In the genomic region with DNA sequence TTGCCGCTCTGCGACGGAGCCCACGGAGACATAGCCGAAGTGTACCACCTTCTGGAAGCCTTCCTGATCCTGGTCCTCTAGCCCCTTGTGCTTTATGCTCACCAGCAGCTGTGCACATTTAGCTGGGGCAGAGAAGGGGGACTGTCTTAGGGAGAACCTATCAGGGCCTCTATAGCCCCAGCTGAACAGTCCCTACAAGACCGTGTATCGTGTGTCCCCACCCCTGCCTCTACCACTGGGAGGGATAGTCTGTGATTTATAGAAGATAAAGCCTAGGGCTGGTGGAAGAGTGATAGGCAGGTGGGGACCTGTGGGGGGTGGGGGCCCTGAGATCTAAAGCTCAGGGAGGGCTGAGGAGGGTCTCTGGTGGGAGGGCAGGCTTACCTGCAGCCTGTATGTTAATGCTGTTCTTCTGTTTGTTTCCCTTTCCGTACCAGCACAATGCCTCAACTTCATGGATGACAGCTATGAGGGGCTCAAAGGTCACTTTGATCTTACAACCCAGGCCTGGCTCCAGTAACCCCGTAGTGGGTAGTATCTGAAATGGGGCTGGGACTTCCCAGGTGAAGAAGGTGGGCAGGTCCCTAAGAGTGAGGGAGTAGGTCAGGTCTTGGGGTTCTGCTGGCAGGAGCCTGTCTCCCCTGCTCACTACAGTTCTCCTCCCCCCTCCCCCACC, we compare ENCODE assay signal across 29 mouse cellular contexts. TPM values are rescaled to one million over a fixed set of nuclear protein-coding genes. Genes with fewer than 3 reads are reported as not detected.
DNase-seq lines count a peak whose midpoint lies in the region; ATAC-seq lines count a peak whose summit lies in the region.
"Had no signal": no experiment of that assay in that cellular context is flagged by ENCODE, and none has a peak within 500 bp of the region (broad histone marks: within the 10 kb centered on the region; RNA-seq: fewer than 3 reads in every experiment).

No protein-coding gene starts in this region.

- H3K4me3 ChIP-seq in midbrain, embryonic 13.5 days (replicated peaks): no peak overlapping the region
- H3K4me3 ChIP-seq in midbrain, embryonic 10.5 days: no peak overlapping the region
- H3K4me3 ChIP-seq in intestine, embryonic 16.5 days (ENCODE audit: low read length): no peak overlapping the region
- H3K4me3 ChIP-seq: embryonic facial prominence, embryonic 12.5 days; embryonic facial prominence, embryonic 15.5 days; heart, embryonic 12.5 days; heart, embryonic 15.5 days; hindbrain, embryonic 10.5 days; hindbrain, embryonic 13.5 days had no signal

- 80% methylated on average over 9 of the region's 9 CpGs for WGBS in midbrain, embryonic 13.5 days
- 85% methylated on average over 9 of the region's 9 CpGs for WGBS in midbrain, embryonic 10.5 days
- WGBS in intestine, embryonic 16.5 days: 72% methylated on average over 9 of the region's 9 CpGs

- peaks cover 52% of the 10 kb centered on the region for H3K27me3 ChIP-seq in midbrain, embryonic 13.5 days
- peaks cover 41% of the 10 kb centered on the region for H3K27me3 ChIP-seq in midbrain, embryonic 10.5 days (ENCODE audit: low read depth, poor library complexity, severe bottlenecking)
- peaks cover 2% of the 10 kb centered on the region; the same call in 1 of the 2 replicates for H3K27me3 ChIP-seq in intestine, embryonic 16.5 days (replicated peaks; ENCODE audit: control insufficient read depth, insufficient read depth, low read length)

- H3K4me2 ChIP-seq in midbrain, embryonic 13.5 days (replicated peaks): no peak overlapping the region
- H3K4me2 ChIP-seq in intestine, embryonic 16.5 days (ENCODE audit: low read depth, low read length): no peak overlapping the region
- H3K4me2 ChIP-seq: embryonic facial prominence, embryonic 12.5 days; embryonic facial prominence, embryonic 15.5 days; heart, embryonic 12.5 days; heart, embryonic 15.5 days; hindbrain, embryonic 13.5 days had no signal

- H3K36me3 ChIP-seq in midbrain, embryonic 13.5 days: no peaks in the 10 kb centered on the region
- H3K36me3 ChIP-seq in midbrain, embryonic 10.5 days: no peaks in the 10 kb centered on the region
- no peaks in the 10 kb centered on the region for H3K36me3 ChIP-seq in intestine, embryonic 16.5 days (ENCODE audit: control insufficient read depth, insufficient read depth, low read length)
- H3K36me3 ChIP-seq: embryonic facial prominence, embryonic 12.5 days; embryonic facial prominence, embryonic 15.5 days; G1E; heart, embryonic 12.5 days; heart, embryonic 15.5 days; hindbrain, embryonic 10.5 days; hindbrain, embryonic 13.5 days had no signal

- peak; percentile 13 to 14 for DNase-seq in kidney, postnatal 36 days
- DNase-seq in kidney, adult 11 months: no peak
- no peak for DNase-seq in midbrain, embryonic 10.5 days (ENCODE audit: low spot score)
- no peak for DNase-seq in layer of hippocampus, adult 11-12 months (ENCODE audit: low spot score)
- DNase-seq: adrenal gland, postnatal 10 days; adrenal gland, postnatal 36 days; B cell, adult 2 months; cerebellum, adult 18-20 months; cerebellum, adult 9-10 months; cerebellum, postnatal 14 days; forebrain, postnatal 0 days; gastrocnemius, postnatal 25 days; heart, adult 18-20 months; heart, postnatal 10 days; heart, postnatal 36 days had no signal

- no peak overlapping the region for H3K9ac ChIP-seq in midbrain, embryonic 13.5 days (replicated peaks)
- no peak overlapping the region for H3K9ac ChIP-seq in intestine, embryonic 16.5 days (ENCODE audit: low read depth, low read length)
- H3K9ac ChIP-seq: embryonic facial prominence, embryonic 12.5 days; embryonic facial prominence, embryonic 15.5 days; forebrain, postnatal 0 days; heart, embryonic 12.5 days; heart, embryonic 15.5 days; hindbrain, embryonic 13.5 days had no signal

- ATAC-seq in midbrain, embryonic 13.5 days: 0 out of 2 replicates have a peak, but pooled peaks have one; percentile 20
- peak; percentile 64 for ATAC-seq in intestine, embryonic 16.5 days
- ATAC-seq: forebrain, embryonic 14.5 days; forebrain, postnatal 0 days; hindbrain, embryonic 16.5 days had no signal

- H3K27ac ChIP-seq in midbrain, embryonic 13.5 days: no peak overlapping the region
- H3K27ac ChIP-seq in midbrain, embryonic 10.5 days (replicated peaks): no peak overlapping the region
- no peak overlapping the region for H3K27ac ChIP-seq in intestine, embryonic 16.5 days (ENCODE audit: low read length)
- H3K27ac ChIP-seq: embryonic facial prominence, embryonic 12.5 days; embryonic facial prominence, embryonic 15.5 days; heart, embryonic 15.5 days; hindbrain, embryonic 10.5 days; hindbrain, embryonic 13.5 days had no signal

- H3K9me3 ChIP-seq in midbrain, embryonic 13.5 days: no peaks in the 10 kb centered on the region
- no peaks in the 10 kb centered on the region for H3K9me3 ChIP-seq in midbrain, embryonic 10.5 days (replicated peaks)
- H3K9me3 ChIP-seq in intestine, embryonic 16.5 days (ENCODE audit: control insufficient read depth, low read length): no peaks in the 10 kb centered on the region
- H3K9me3 ChIP-seq: embryonic facial prominence, embryonic 12.5 days; embryonic facial prominence, embryonic 15.5 days; G1E; heart, embryonic 15.5 days; hindbrain, embryonic 10.5 days; hindbrain, embryonic 13.5 days had no signal

- H3K4me1 ChIP-seq in midbrain, embryonic 13.5 days (replicated peaks): no peaks in the 10 kb centered on the region
- no peaks in the 10 kb centered on the region for H3K4me1 ChIP-seq in midbrain, embryonic 10.5 days
- H3K4me1 ChIP-seq in intestine, embryonic 16.5 days (ENCODE audit: control insufficient read depth, insufficient read depth, low read length): peaks cover 3% of the 10 kb centered on the region; the same call in 1 of the 2 replicates
- H3K4me1 ChIP-seq: embryonic facial prominence, embryonic 12.5 days; embryonic facial prominence, embryonic 15.5 days; heart, embryonic 12.5 days; heart, embryonic 15.5 days; hindbrain, embryonic 10.5 days; hindbrain, embryonic 13.5 days had no signal

RNA-seq across cellular contexts. Expression of gene Cfap65, which starts 7.6 kb away (rescaled TPM):
- 0.24 and 0.42 TPM in 2 replicates for polyA plus RNA-seq in midbrain, embryonic 13.5 days (2015; fragmentation: Nextera tagmentation; extraction: Ambion mirVana)
- polyA plus RNA-seq in midbrain, embryonic 10.5 days (2016; fragmentation: Nextera tagmentation; extraction: Ambion mirVana): 0.04 and 0.07 TPM in 2 replicates
- 0.07 and 0.16 TPM in 2 replicates for polyA plus RNA-seq in intestine, embryonic 16.5 days (2015; fragmentation: Nextera tagmentation; extraction: Ambion mirVana)
- polyA plus RNA-seq: G1E; heart, embryonic 12.5 days; heart, embryonic 15.5 days; Patski had no signal

RNA-seq across cellular contexts. Expression of gene Ihh, which starts 23.7 kb away (rescaled TPM):
- 0.13 and 0.26 TPM in 2 replicates for polyA plus RNA-seq in midbrain, embryonic 13.5 days (2015; fragmentation: Nextera tagmentation; extraction: Ambion mirVana)
- polyA plus RNA-seq in midbrain, embryonic 10.5 days (2016; fragmentation: Nextera tagmentation; extraction: Ambion mirVana): 0.12 and 0.17 TPM in 2 replicates
- polyA plus RNA-seq in intestine, embryonic 16.5 days (2015; fragmentation: Nextera tagmentation; extraction: Ambion mirVana): 25.3 and 27.9 TPM in 2 replicates

RNA-seq across cellular contexts. Expression of gene Cryba2, which starts 34.8 kb away (rescaled TPM):
- 0.64 and 1.9 TPM in 2 replicates for polyA plus RNA-seq in midbrain, embryonic 13.5 days (2015; fragmentation: Nextera tagmentation; extraction: Ambion mirVana)
- polyA plus RNA-seq in midbrain, embryonic 10.5 days (2016; fragmentation: Nextera tagmentation; extraction: Ambion mirVana): 0.26 TPM in 1 of 2 replicates, not detected in the other
- 1.5 and 2.4 TPM in 2 replicates for polyA plus RNA-seq in intestine, embryonic 16.5 days (2015; fragmentation: Nextera tagmentation; extraction: Ambion mirVana)
- polyA plus RNA-seq: forebrain, embryonic 11.5 days; forebrain, embryonic 14.5 days; forebrain, postnatal 0 days; G1E; heart, embryonic 12.5 days; heart, embryonic 15.5 days; hindbrain, embryonic 10.5 days; Patski had no signal

RNA-seq across cellular contexts. Expression of gene Fev, which starts 42.5 kb away (rescaled TPM):
- polyA plus RNA-seq in midbrain, embryonic 13.5 days (2015; fragmentation: Nextera tagmentation; extraction: Ambion mirVana): 1.8 and 5.1 TPM in 2 replicates
- 0.36 TPM in 1 of 2 replicates, not detected in the other for polyA plus RNA-seq in midbrain, embryonic 10.5 days (2016; fragmentation: Nextera tagmentation; extraction: Ambion mirVana)
- polyA plus RNA-seq in intestine, embryonic 16.5 days (2015; fragmentation: Nextera tagmentation; extraction: Ambion mirVana): 0.95 and 1.5 TPM in 2 replicates
- polyA plus RNA-seq: forebrain, embryonic 11.5 days; forebrain, embryonic 14.5 days; forebrain, postnatal 0 days; G1E; gonadal fat pad, adult 2 months; Patski had no signal

Comparison
In these comparisons a context has a peak if more than half of its experiments do, and no peak if none do; other contexts are left out.
1. DNase-seq: peak in kidney, postnatal 36 days (2 of 2); none in kidney, adult 11 months (single experiment), midbrain, embryonic 10.5 days (single experiment) and layer of hippocampus, adult 11-12 months (single experiment).
2. RNA of gene Ihh, which starts 23.7 kb away (polyA plus RNA-seq): 25.3 to 27.9 TPM in intestine, embryonic 16.5 days; 0.13 to 0.26 TPM in midbrain, embryonic 13.5 days and 0.12 to 0.17 TPM in midbrain, embryonic 10.5 days; every median in the first group is over 10 times any median in the second.